Mouse (Mus musculus) ovary, postnatal 36 days (tissue): ENCODE data around the gene Slc23a2.

Experiments used
- DNase-seq: peaks from one replicate; pipeline ENCODE4 v3.0.0; 2022; ENCODE audit warnings: low spot score, mixed read lengths

The Slc23a2 gene

GRCm38 (mm10) chr2:132134758-132135157, 10.2 kb downstream of the Slc23a2 start:
- DNase-seq = no peak

DNA sequence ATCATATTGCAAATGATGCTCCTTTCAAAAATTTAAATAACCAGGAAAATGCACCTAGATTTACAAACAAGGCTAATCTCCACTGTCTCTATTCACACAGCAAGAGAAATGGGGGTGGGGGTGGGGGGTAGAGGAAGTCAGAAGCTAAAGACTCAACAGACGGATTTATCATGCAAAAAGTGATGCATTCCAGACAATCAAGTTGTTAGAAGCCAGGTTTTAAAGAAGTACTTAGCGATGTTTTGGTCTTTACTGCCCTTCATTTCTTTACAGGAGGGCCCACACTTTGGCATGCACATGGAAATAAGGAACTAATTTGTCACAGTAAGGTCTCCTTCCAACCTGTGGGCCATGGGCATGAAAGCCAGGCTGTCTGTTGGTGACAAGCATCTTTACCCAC, 11.5 kb downstream of the Slc23a2 start:
- no peak for DNase-seq

GRCm38 (mm10) chr2:132131266-132131665, 13.6 kb downstream of the Slc23a2 start:
- DNase-seq = peak; percentile 61

GRCm38 (mm10) chr2:132129980-132130379, 14.9 kb downstream of the Slc23a2 start:
- DNase-seq = no peak

- no peak for DNase-seq
Observed at GRCm38 (mm10) chr2:132129247-132129646, 15.7 kb downstream of the Slc23a2 start.

DNA sequence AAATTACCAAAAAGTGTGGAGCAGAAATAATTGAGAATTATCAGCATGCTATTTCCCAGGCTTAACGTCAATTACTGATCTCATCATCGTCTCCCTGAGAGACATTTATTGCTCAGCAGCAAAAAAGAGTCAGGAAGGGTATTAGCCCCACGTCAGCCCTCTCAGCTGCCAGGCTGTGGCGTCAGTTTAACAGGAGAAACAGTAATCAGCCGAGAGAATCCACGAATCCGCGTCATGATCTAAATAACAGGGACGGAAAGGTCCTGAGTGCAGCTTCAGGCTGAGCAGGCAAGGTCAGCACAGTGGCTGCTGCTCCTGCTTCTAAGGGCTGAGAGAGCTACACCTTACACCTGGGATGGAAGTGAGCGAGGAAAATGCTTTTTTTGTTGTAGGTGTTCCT, 17.0 kb downstream of the Slc23a2 start:
- no peak for DNase-seq

- no peak for DNase-seq
Observed at GRCm38 (mm10) chr2:132126292-132126691, 18.6 kb downstream of the Slc23a2 start.

DNA sequence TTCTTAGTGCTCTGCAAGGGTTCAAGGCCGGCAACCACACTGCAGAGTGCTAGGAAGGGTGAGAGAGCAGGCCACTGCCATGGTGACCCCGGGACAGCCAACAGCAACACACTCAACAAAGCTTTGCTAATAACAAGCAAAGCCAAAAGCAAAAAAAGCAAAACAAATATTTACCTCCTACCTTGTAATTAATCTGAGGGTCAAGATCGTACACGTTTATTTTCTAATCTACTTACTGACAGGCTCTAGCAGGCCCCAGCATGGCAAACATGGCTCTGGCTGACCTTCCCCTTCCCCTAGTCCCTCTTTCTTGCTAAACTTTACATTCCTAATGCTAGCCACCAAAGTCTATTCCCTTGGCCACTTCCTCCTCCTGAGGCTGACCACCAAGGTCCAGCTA, 21.8 kb downstream of the Slc23a2 start:
- DNase-seq = no peak

DNA sequence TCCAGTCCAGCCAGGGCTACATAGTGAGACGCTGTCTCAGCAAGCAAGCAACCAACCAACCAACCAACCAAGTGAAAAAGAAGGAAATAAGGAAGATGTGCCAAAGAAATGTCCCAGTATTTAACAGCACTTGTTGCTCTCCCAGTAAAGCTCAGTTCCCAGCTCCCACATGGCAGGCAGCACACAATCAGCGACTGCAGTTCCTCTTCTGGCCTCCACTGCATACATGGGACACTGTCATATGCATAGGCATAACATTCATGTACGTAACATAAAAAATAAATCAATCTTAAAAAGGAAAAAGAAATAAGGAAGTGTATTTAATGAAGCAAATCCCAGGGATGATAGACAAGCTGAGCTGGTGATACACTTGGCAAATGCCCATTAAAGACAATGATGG, 23.9 kb downstream of the Slc23a2 start:
- DNase-seq = no peak

DNA sequence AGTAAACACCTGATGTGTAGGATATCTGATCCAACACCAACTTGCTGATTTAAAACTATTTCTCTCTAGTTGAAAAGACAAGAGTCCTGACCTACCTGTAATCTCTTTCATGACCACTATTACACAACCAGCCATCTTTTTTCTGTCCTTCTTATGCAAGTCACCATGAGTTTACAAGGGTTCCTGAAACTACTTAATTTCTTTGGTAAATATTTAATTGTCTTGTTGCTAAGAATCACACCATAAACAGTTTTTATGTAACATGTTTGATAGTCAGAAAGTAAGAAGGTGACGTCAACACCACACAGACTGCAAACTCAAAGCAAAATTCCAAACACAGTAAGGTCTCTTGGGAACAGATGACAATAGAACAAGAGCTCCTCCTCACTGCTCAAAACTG, 26.3 kb downstream of the Slc23a2 start:
- DNase-seq = no peak

GRCm38 (mm10) chr2:132115936-132116335, 29.0 kb downstream of the Slc23a2 start:
- no peak for DNase-seq

- no peak for DNase-seq
Observed at GRCm38 (mm10) chr2:132115344-132115743, 29.6 kb downstream of the Slc23a2 start.

- DNase-seq = no peak
Observed at GRCm38 (mm10) chr2:132113962-132114759, 30.7 kb downstream of the Slc23a2 start.

DNA sequence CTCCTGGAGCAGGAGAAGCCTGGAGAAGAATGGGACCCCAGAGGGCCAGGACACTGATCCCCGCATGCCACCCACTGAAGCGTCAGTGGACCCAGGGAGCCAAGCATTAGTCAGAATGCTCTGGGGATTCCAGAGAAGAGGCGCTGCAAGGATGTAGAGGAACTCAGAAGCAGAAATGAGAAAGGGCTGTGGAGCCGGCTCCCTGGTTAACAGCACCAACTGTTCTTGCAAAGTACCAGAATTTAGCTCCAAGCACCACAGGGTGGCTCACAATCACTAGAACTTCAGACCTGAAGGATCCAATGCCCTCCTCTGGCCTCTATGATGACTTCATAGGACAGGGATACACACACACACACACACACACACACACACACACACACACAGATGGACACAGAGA, 32.6 kb downstream of the Slc23a2 start:
- DNase-seq = no peak

GRCm38 (mm10) chr2:132111905-132112304, 33.0 kb downstream of the Slc23a2 start:
- no peak for DNase-seq

DNA sequence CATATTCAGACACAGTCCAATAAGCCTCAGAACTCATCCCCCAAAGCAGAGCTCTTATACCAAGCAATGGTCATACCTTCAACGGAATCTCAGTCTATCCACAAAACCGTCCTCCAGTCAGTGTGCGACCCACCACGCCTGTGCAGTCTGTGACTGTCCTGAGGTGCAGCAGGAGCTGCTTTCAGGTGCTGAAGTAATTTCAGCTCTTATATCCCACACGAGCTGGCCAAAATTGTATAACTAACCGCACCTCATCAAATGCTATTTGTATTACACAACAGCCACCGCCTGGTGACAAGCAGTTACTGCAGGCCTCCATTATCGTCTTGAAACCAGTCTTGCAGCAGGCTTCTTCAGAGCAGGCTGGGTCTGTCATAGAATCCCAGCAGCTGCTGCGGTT, 33.6 kb downstream of the Slc23a2 start:
- peak; percentile 52 for DNase-seq

DNA sequence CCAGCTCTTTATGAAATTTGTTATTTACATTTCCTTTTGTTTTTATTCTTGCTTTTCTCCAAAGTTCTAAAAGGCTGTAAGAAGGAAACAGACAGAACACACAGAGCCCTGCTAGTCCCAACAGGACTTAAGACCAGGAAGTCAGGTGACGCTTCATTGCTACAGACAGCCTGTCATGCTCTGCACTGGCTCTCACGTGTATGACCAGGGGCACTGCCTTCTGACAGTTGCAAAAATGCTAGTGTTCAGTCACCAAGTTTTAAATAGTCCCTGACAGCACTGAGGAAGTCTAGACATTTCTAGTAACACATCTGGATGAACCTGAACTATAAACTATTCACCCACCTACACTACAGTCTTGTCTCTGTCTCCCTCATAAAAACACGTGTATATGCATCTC, 34.2 kb downstream of the Slc23a2 start:
- no peak for DNase-seq

GRCm38 (mm10) chr2:132108988-132109387, 35.9 kb downstream of the Slc23a2 start:
- no peak for DNase-seq

DNA sequence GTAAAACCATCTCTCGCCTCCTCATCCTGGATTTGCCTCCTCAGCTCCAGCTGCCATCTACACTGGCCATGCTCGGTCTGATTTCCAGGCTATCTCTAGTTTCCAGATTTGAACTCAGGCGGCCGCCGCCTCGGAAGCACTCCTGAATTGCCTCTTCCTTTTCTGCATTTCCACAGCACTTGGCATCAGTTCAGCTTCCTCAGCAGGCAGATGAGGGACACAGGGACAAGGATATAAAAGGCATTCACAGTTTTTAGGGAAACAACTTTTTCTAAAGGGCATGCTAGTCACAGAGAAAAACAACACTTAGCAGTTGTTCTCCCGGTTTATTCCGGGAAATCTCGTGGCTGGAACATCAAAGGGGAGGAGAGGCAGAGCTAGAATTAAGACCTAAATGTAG, 37.3 kb downstream of the Slc23a2 start:
- DNase-seq = no peak

- no peak for DNase-seq
Observed at GRCm38 (mm10) chr2:132106069-132106468, 38.8 kb downstream of the Slc23a2 start.

DNA sequence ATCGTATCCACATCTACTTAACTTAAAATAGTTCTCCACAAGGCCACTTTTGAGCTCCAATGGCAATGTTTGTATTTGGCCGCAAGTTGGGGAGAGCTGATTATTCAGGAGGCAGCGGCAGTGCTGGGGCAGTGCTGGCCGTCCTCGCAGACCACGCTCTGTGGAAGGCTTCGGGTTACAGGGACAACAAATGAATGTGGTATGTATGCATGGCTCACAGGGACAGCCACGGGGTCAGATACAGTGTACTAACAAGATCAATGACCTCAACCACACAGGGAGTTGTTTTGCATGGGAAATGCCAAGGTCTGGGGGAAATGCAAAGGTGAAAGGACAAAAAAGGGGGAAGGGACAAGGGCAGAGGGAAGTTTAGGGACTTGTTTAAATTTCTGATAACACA, 41.6 kb downstream of the Slc23a2 start:
- no peak for DNase-seq

GRCm38 (mm10) chr2:132102505-132103130, 42.3 kb downstream of the Slc23a2 start:
- DNase-seq = no peak

GRCm38 (mm10) chr2:132098942-132099672, 45.8 kb downstream of the Slc23a2 start:
- DNase-seq = no peak
